Mouse (Mus musculus): ENCODE results near the gene Cpne8.
"Not testable (repeated sequence)": the region's sequence is repeated elsewhere in the genome, so short reads cannot be mapped to it uniquely, and the experiment has no call there.

Cpne8 gene

GRCm38 (mm10) chr15:90490186-90490585, 189.0 kb downstream of the Cpne8 start:
- no peak for DNase-seq (ENCODE audit: low spot score in 2 of 2)

- not testable (repeated sequence) for DNase-seq (ENCODE audit: low spot score in 2 of 2)
Observed at GRCm38 (mm10) chr15:90470561-90470960, 208.7 kb downstream of the Cpne8 start.

GRCm38 (mm10) chr15:90463281-90463680, 216.0 kb downstream of the Cpne8 start:
- no peak for DNase-seq (ENCODE audit: low spot score in 2 of 2)

GRCm38 (mm10) chr15:90446076-90446475, 233.2 kb downstream of the Cpne8 start:
- DNase-seq (ENCODE audit: low spot score in 2 of 2): no peak

Measured in right cerebral cortex, postnatal 36 days (tissue).